Mouse (Mus musculus): ENCODE results near the gene Msantd1. TPM values are rescaled to one million over a fixed set of nuclear protein-coding genes. Genes with fewer than 3 reads are reported as not detected.

Msantd1 gene
- polyA plus RNA-seq, 1 experiment: 4.6 TPM

DNA sequence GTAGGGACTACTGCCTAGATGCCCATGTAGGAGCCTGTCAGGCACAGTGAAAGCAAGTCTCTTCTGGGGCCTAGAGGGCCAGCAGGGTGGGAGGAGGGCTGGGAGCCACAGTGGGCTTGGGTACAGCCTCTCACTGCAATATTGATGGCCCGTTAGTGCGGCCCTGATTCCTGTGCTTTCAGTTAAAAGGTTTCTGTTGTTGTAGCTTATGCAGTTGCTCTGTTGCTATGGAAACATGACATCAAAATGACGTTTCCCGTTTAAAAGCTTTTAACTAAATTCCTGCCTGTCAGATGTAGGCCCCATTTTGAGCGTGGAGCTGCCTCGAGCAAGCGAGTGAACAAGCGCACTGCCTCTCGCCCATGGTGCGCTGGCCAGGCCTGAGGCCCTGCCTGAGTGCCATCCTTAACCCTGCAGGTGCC, 9.4 kb downstream of the Msantd1 start:
- no peak overlapping the region for H3K27ac ChIP-seq (ENCODE audit: control insufficient read depth, insufficient read depth, low read depth, low read length, poor library complexity)
- no peaks in the 10 kb centered on the region for H3K4me1 ChIP-seq (ENCODE audit: control insufficient read depth, insufficient read depth, low read length)
- H3K4me3 ChIP-seq (replicated peaks; ENCODE audit: control insufficient read depth, low read depth, low read length): no peak overlapping the region
- TF ChIP-seq CTCF (IDR thresholded peaks at IDR 0.05; ENCODE audit: control insufficient read depth, insufficient read depth, low read length): no peak
- no peak for TF ChIP-seq POLR2A (IDR thresholded peaks at IDR 0.05; ENCODE audit: borderline replicate concordance, control insufficient read depth, low read depth, low read length)
- 85% methylated on average over 10 of the region's 10 CpGs for WGBS

DNA sequence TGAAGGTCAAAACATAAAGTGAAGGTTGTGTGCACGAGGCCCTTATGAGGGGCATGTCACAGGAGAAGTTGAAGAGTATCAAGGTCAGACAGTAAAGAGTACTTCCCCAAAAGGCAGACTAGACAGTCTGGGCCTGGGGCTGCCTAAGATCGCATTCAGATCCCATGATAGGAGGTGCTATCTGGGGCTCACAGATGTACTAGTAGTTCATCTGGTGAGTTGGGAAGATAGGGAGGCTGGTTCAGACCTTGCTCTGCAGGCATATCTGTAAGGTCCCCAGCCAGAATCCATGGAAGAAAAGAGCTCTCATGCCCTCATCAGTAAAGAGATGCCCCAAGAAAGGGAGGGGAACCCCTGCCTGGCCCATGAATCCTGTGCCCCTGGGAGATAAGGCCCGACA, 11.0 kb downstream of the Msantd1 start:
- 64% methylated on average over 3 of the region's 3 CpGs for WGBS
- Histone ChIP-seq H3K27ac (ENCODE audit: control insufficient read depth, insufficient read depth, low read depth, low read length, poor library complexity) (0 out of 2 replicates have a peak overlapping the region, but pooled peaks have one; percentile 24), H3K4me3 (replicated peaks; ENCODE audit: control insufficient read depth, low read depth, low read length) (no peak overlapping the region), H3K4me1 (ENCODE audit: control insufficient read depth, insufficient read depth, low read length) (peaks cover 2% of the 10 kb centered on the region; the same call in 1 of the 2 replicates)
- TF ChIP-seq CTCF (IDR thresholded peaks at IDR 0.05; ENCODE audit: control insufficient read depth, insufficient read depth, low read length) (no peak), POLR2A (IDR thresholded peaks at IDR 0.05; ENCODE audit: borderline replicate concordance, control insufficient read depth, low read depth, low read length) (no peak)

DNA sequence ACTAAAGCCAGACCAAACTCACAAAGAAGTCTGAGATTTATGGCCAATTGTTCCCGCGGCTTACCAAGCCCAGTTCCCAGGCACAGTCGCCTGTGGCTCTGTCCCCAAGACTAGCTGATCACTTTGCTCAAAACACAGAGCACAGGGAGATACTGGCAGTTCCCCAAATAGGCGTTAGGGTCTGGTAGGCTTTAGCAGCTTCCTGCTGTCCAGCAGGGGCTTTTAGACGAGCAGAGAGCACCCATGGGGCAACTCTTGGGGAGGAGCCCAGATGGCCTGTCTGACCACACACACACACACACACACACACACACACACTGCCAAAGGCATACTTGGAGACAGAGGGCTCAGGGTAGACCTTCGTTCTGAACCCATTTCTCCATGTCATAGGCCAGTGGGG, 14.7 kb downstream of the Msantd1 start:
- Histone ChIP-seq H3K4me1 (ENCODE audit: control insufficient read depth, insufficient read depth, low read length) (peaks cover 5% of the 10 kb centered on the region; the same call in 1 of the 2 replicates), H3K4me3 (replicated peaks; ENCODE audit: control insufficient read depth, low read depth, low read length) (no peak overlapping the region), H3K27ac (ENCODE audit: control insufficient read depth, insufficient read depth, low read depth, low read length, poor library complexity) (peak overlapping the region; percentile 91)
- 74% methylated on average over 6 of the region's 6 CpGs for WGBS
- TF ChIP-seq CTCF (IDR thresholded peaks at IDR 0.05; ENCODE audit: control insufficient read depth, insufficient read depth, low read length) (no peak), POLR2A (IDR thresholded peaks at IDR 0.05; ENCODE audit: borderline replicate concordance, control insufficient read depth, low read depth, low read length) (no peak)

DNA sequence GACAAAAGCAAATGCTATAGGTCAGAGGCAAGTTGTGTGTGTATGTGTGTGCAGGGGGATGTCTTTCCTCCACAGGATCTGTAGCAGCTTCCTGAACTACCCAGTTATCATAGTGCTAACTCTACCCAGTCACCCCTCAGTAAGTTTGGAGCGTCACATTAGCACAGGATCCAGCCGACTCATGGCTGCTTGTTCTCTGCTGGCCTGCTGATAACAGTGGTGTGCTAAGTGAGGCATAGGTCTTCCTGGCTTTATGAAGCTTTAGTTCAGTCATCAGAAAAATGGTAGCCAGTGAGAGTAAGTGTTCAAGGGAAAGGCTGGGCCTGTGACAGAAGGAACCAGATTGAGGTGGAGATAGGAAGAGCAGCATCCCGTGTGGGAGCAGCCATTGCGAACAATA, 16.1 kb downstream of the Msantd1 start:
- Histone ChIP-seq H3K4me1 (ENCODE audit: control insufficient read depth, insufficient read depth, low read length) (peaks cover 5% of the 10 kb centered on the region; the same call in 1 of the 2 replicates), H3K4me3 (replicated peaks; ENCODE audit: control insufficient read depth, low read depth, low read length) (no peak overlapping the region), H3K27ac (ENCODE audit: control insufficient read depth, insufficient read depth, low read depth, low read length, poor library complexity) (peak overlapping the region; percentile 91)
- no peak for TF ChIP-seq POLR2A (IDR thresholded peaks at IDR 0.05; ENCODE audit: borderline replicate concordance, control insufficient read depth, low read depth, low read length)
- TF ChIP-seq CTCF (IDR thresholded peaks at IDR 0.05; ENCODE audit: control insufficient read depth, insufficient read depth, low read length): no peak
- WGBS: 58% methylated on average over 4 of the region's 4 CpGs

DNA sequence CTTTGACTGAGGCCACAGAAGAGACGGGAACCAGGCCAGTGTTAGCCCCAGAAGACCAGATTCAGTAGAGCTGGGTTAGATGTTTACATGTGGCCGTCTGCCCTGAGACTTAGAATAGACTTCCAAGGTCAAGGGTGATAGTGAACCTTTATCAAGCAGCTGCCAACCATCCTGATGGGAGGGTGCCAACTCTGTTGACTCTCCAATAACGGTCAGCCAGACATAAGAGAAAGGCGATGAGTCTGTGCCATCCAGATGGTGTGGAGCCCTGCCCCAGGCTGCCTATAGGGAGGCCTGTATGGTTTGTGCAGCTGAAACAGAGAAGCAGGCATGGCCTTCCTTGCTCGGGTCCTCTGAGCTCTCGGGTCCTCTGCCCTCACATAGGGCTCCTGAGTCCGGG, 16.7 kb downstream of the Msantd1 start:
- TF ChIP-seq POLR2A (IDR thresholded peaks at IDR 0.05; ENCODE audit: borderline replicate concordance, control insufficient read depth, low read depth, low read length) (no peak), CTCF (IDR thresholded peaks at IDR 0.05; ENCODE audit: control insufficient read depth, insufficient read depth, low read length) (no peak)
- Histone ChIP-seq H3K4me1 (ENCODE audit: control insufficient read depth, insufficient read depth, low read length) (peaks cover 6% of the 10 kb centered on the region; the same call in 1 of the 2 replicates), H3K27ac (ENCODE audit: control insufficient read depth, insufficient read depth, low read depth, low read length, poor library complexity) (peak overlapping the region; percentile 91), H3K4me3 (replicated peaks; ENCODE audit: control insufficient read depth, low read depth, low read length) (no peak overlapping the region)
- 65% methylated on average over 7 of the region's 7 CpGs for WGBS

DNA sequence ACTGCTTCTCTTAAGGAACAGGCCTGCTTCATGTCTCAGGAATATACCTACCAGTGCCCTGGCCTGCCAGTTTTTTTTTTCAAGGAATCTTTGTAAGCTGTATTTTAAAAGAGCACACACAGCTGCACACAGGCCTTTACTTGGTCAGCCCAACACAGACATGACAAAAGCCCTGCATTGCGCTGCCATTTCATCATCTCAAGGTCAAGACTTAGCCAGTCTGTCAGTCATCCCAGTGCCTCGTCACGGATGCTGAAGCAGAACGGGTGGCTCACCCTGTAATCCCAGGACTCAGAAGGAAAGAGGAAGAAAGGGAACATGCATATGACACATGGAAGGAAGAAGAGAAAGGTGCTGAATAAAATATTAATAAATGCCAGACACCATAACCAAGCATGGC, 19.8 kb downstream of the Msantd1 start:
- no peak overlapping the region for H3K4me3 ChIP-seq (replicated peaks; ENCODE audit: control insufficient read depth, low read depth, low read length)
- WGBS: 82% methylated on average over 4 of the region's 4 CpGs
- H3K4me1 ChIP-seq (ENCODE audit: control insufficient read depth, insufficient read depth, low read length): peaks cover 12% of the 10 kb centered on the region; the same call in 1 of the 2 replicates
- TF ChIP-seq POLR2A (IDR thresholded peaks at IDR 0.05; ENCODE audit: borderline replicate concordance, control insufficient read depth, low read depth, low read length) (no peak), CTCF (IDR thresholded peaks at IDR 0.05; ENCODE audit: control insufficient read depth, insufficient read depth, low read length) (no peak)
- no peak overlapping the region for H3K27ac ChIP-seq (ENCODE audit: control insufficient read depth, insufficient read depth, low read depth, low read length, poor library complexity)

DNA sequence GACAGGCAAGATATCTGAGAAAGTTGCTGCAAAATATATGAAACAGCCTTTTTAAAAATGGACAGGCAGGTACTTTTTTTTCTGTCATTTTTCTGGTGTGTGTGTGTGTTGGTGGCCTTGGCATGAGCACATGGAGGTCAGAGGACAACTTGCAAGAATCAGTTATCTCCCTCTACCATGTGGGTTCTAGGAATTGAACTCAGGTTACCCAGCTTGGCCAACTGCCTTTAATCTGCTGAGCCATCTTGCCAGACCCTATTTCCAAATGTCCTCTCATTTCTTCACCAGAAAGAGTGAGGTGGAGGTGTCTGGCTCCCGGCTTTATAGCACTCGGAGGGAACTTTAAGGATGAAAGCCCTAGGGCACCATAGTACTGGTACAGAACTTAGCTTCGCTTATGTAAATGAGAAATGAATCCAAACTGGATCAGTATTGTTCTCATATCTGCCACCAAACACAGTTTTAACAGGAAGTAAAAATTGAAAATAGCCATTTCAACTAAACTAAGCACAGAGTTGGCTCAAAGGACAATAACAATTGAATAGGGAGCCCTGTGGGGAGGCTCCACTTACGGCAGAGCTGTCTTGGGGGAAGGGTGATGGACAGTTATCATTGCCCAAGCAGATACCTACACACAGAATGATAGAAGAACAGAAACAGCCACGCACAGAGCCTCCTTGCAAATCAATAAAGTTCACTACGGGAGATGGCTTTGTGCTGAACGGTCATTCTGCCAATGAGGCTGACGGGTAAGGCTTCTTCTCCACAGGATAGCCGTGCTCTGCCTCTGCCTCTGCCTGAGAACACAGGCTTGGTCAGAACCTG, 22.6 kb downstream of the Msantd1 start:
- Histone ChIP-seq H3K4me3 (replicated peaks; ENCODE audit: control insufficient read depth, low read depth, low read length) (no peak overlapping the region), H3K4me1 (ENCODE audit: control insufficient read depth, insufficient read depth, low read length) (peaks cover 7% of the 10 kb centered on the region; the same call in 1 of the 2 replicates), H3K27ac (ENCODE audit: control insufficient read depth, insufficient read depth, low read depth, low read length, poor library complexity) (peak overlapping the region; percentile 74)
- TF ChIP-seq CTCF (IDR thresholded peaks at IDR 0.05; ENCODE audit: control insufficient read depth, insufficient read depth, low read length) (no peak), POLR2A (IDR thresholded peaks at IDR 0.05; ENCODE audit: borderline replicate concordance, control insufficient read depth, low read depth, low read length) (no peak)
- 60% methylated on average over 9 of the region's 9 CpGs for WGBS

DNA sequence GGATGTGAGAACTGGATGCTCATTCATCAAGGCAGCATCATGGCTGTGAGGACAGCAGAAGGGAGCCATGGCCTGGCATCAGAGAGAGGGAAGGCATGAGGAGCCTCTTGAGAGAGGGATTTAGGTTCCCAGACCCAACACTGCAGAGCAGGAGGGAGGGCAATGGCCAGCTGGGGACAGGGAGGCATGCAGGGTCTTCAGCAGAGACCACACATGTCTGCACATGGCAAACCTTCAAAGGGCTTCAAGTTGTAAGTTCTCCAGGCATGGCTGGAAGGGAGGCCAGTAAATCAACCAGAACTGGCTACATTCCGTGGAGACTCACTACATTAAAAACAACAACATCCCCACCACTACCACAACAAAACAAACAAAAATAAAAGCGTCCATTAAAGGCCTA, 23.3 kb downstream of the Msantd1 start:
- H3K4me3 ChIP-seq (replicated peaks; ENCODE audit: control insufficient read depth, low read depth, low read length): no peak overlapping the region
- WGBS: 69% methylated on average over 2 of the region's 2 CpGs
- no peak for TF ChIP-seq CTCF (IDR thresholded peaks at IDR 0.05; ENCODE audit: control insufficient read depth, insufficient read depth, low read length)
- TF ChIP-seq POLR2A (IDR thresholded peaks at IDR 0.05; ENCODE audit: borderline replicate concordance, control insufficient read depth, low read depth, low read length): no peak
- H3K4me1 ChIP-seq (ENCODE audit: control insufficient read depth, insufficient read depth, low read length): peaks cover 7% of the 10 kb centered on the region; the same call in 1 of the 2 replicates
- H3K27ac ChIP-seq (ENCODE audit: control insufficient read depth, insufficient read depth, low read depth, low read length, poor library complexity): peak overlapping the region; percentile 74

Data from bone marrow, adult 2 months (tissue).